Mouse (Mus musculus) layer of hippocampus, adult 9-11 months (tissue): Measurements from ENCODE around the gene Sprr2a2.
"Not testable (repeated sequence)": the region's sequence is repeated elsewhere in the genome, so short reads cannot be mapped to it uniquely, and the experiment has no call there.

Experiments used
- DNase-seq: peaks from one replicate; pipeline ENCODE4 v3.0.0; 2022

Sprr2a2 gene

GRCm38 (mm10) chr3:92279663-92280062 lies 63.9 kb downstream of the Sprr2a2 start:
- DNase-seq: not testable (repeated sequence)

- not testable (repeated sequence) for DNase-seq
These were observed 65.4 kb downstream of the Sprr2a2 start for GRCm38 (mm10) chr3:92280963-92281606.

- not testable (repeated sequence) for DNase-seq
These were observed 69.4 kb downstream of the Sprr2a2 start, which contains the start of gene Sprr2a3 for GRCm38 (mm10) chr3:92285101-92285500. TSS of gene Sprr2a3 (plus strand) at chr3:92285417.

- DNase-seq: not testable (repeated sequence)
These were observed 72.8 kb downstream of the Sprr2a2 start for GRCm38 (mm10) chr3:92288489-92288888.
